Mouse (Mus musculus) brain, adult 2 months (tissue): Measurements from ENCODE around the gene Tcf12.

Experiments used
- DNase-seq: peaks from one replicate; pipeline ENCODE4 v3.0.0; 2011; ENCODE audit warnings: low read depth, low spot score

Tcf12 gene

DNA sequence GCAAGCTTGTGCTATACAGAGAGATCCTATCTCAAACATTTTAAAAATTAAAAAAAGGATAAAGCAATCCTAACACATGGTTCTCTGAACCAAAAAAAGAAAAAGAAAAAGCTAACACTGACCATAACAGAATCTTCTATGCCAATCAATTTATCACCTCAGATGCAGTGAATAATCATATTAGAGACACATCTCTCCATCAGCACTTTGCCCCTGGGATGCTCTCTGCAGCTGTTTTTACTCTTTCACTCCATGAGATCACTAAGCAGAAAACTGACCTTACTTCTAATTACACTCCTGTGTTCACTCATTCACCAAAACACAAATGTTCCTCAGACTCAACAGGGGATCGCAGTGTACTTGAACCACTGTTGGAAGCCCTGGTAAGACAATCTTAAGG lies 128.8 kb downstream of the Tcf12 start:
- DNase-seq: no peak

DNA sequence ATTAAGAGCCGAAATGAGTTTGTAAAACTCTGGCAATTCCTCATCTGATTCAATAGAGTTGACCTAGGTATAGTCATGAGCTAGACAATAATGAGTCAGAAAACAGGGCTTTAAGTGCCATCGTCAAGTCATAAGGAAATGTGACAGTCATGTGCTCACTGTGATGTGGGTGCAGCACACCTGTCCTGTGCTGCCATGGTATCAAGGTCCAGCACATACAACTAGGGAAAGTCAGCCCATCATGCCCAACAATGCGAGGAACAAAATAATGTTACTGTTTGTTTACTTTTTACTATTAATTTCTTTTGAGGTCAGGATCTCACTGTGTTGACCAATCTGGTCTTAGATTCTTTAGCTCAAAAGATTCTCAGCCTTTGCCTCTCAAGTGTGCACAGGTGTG lies 130.6 kb downstream of the Tcf12 start:
- DNase-seq: no peak

GRCm38 (mm10) chr9:71980579-71980978 lies 131.1 kb downstream of the Tcf12 start:
- no peak for DNase-seq

- DNase-seq: no peak
These were observed 132.8 kb downstream of the Tcf12 start for GRCm38 (mm10) chr9:71978886-71979285.

DNA sequence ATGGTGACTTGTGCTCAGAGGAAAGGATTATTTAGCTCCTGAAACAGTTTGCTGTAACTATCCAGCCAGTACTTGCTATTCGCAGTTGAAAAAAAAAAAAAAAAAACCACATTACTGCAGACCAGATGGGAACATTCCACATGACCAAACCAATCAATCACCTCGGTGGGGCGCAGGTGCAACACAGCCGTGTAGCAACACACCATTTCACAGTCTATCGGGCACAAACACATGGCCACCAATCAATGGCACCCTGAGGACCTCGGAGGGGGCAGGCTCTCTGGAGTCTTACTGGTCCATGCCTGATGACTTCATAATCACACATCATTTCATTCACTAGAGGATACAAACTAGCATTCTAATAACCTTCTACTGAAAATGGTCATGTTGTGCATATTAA lies 135.6 kb downstream of the Tcf12 start:
- peak; percentile 97 for DNase-seq

- no peak for DNase-seq
These were observed 136.5 kb downstream of the Tcf12 start for GRCm38 (mm10) chr9:71975141-71975540.

DNA sequence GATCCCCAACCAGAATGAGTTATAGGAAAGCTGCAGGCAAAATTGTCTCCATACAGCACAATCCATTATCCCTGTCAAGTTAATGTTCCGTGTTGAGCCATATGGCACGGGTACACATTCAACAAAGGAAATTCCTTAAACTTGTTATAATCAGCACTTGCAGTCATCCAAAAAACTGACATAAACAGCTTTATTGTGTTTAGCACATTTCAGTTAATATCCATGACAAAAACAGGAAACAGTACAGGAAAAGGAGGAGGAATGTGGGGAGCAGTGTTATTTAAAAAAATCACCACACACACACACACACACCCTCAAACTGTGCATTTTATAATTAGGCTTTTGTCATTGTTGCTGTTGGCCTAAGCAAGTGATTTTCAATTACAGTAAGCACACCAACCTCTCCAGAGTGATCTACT lies 137.1 kb downstream of the Tcf12 start:
- DNase-seq: peak; percentile 80

DNA sequence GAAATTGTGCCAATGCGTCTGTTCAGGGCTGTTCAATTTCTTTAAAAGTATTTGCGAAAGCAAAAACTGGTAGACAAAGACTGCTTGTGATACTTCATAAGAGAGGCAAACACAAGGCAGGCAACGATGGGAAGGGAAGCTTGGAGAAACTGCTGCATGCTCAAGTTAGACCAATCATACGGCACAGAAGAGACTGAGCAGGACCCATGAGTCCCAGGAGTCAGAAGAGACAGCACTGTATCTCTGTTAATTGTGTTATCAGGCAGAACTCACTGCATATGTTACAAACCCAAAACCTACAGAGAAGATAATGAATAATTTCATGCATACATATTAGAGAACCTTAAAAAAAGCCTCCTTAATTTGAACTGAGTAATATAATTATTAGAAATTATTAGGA lies 147.6 kb downstream of the Tcf12 start:
- DNase-seq: no peak

GRCm38 (mm10) chr9:71960026-71960396 lies 151.7 kb downstream of the Tcf12 start:
- peak; percentile 36 for DNase-seq

- peak; percentile 86 for DNase-seq
These were observed 152.2 kb downstream of the Tcf12 start for GRCm38 (mm10) chr9:71959259-71960025.

GRCm38 (mm10) chr9:71953217-71953616 lies 158.5 kb downstream of the Tcf12 start:
- DNase-seq: no peak

- no peak for DNase-seq
These were observed 159.0 kb downstream of the Tcf12 start for GRCm38 (mm10) chr9:71952621-71953076.

GRCm38 (mm10) chr9:71951926-71952325 lies 159.7 kb downstream of the Tcf12 start:
- no peak for DNase-seq

GRCm38 (mm10) chr9:71951341-71951740 lies 160.3 kb downstream of the Tcf12 start:
- no peak for DNase-seq

- no peak for DNase-seq
These were observed 166.9 kb downstream of the Tcf12 start for GRCm38 (mm10) chr9:71944801-71945200.

DNA sequence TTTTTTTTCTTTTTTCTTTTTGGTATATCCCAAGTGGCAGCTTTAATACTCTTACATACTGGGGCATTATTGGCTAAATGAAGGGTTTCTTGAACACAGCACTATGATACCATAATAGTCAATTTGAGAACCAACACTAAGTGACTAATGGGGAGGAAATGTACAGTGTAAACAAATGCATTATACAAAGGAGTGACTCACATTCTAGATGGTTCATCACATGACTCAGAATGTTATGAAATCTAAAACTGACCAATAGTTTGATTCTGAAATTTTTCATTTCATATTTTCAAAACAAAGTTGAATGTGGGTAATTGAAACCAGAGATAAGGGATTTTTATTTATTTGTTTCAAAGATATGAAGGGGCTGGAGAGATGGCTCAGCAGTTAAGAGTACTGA lies 169.2 kb downstream of the Tcf12 start:
- no peak for DNase-seq

- DNase-seq: no peak
These were observed 171.7 kb downstream of the Tcf12 start for GRCm38 (mm10) chr9:71940016-71940415.

DNA sequence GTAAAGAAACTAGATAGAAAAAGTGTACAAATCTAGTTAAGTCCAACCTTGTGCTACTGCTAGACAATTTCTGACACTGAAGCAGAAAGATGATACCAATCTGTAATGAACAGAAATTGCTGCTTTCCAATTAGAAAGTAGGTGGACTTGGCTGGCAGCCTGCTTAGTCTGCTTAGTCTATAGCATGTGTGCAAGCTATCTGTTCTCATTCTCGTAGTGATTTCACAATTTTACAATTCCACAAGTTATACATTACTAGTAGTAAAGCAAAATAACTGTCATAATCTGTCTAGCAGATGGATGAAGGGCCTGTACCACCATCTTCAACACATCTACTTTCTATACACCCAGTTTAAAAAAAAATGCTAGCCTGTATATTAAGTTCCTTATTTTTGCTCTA lies 175.5 kb downstream of the Tcf12 start:
- DNase-seq: no peak

DNA sequence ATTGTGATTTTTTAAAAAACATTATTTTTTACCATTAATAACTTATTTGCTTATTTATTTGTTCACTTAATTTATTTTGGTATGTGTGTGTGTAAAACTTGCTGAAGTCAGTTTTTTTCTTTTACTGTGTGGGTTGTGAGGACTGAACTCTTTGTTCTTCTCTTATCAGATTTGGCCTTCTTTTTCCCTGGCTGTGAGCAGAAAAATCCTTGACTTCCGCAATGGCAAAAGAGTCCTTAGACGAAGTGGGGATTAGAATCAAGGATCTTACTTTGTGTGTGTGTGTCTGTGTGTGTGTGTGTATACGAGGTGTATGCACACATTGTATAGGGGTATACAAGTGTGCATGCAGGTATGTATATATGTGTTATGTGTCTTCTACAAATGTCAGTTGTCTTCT lies 176.8 kb downstream of the Tcf12 start:
- DNase-seq: no peak

DNA sequence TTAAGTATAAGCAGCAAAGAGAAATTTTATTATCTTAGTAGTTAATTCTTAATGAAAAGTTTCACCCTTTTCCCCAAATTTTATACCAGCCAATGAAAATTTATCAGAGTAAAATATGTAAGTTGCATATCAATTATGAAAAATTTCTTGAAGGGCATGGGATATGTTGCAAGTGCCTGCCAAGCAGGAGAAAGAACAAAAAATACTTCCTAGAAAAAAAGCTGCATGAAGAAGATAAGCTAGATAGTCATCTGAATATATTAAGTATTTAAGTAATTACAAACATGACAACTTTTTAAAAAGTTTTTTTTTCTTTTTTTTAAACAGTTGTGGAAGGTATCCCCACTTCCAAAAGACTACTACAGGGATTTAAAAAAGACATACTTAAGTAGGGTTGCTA lies 179.7 kb downstream of the Tcf12 start:
- DNase-seq: no peak

DNA sequence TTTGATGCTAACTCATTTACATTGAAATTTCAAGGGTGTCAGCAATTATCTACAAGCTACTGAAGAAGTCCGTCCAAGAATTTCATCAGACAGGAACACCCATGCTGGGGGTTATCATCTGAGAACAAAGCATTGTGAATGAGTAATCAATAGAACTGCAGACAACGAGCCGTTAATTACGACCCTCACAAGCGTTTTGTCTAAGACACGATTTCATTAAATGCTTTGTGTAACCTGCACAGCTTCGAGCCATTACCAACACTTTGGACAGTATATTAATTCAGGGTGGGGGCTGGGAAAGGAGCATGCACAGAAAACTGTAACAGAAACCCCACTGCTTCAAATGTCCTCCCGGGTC lies 180.3 kb downstream of the Tcf12 start:
- DNase-seq: no peak

GRCm38 (mm10) chr9:71930431-71931357 lies 181.0 kb downstream of the Tcf12 start:
- DNase-seq: peak; percentile 52

GRCm38 (mm10) chr9:71916662-71916953 lies 195.1 kb downstream of the Tcf12 start:
- DNase-seq: no peak
